In the genomic region with DNA sequence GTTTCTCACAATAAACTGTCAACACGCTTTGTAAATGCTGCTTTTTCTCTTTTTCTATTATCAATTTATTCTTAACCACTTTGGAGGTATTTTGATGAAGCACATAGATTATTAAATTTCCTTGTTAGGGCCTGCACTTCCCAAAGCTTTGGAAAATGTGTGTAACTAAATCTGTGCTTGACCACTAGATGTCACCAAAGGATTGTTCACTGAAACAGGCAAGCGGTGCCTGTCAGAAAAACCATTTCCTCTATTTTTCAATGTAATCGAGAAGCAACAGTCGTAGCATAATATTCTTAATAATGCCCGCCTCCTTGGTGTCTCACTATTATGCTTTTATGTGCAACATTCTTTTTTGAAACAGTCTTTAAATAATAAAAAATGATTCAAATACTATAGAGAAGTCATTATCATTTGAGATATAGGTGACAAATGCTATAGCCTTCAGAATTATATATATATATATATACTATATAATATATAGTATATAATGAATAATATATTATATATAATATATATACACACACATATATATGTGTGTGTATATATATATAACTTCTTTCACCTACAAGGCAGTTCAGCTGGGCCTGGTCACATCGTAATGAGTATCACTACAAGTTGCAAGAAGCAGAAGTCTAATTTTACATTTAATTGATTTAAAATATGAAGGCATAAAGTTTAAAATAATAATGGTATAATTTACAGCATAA, we compare ENCODE assay signal across 7 mouse cellular contexts.
DNase-seq lines count a peak whose midpoint lies in the region; ATAC-seq and TF ChIP-seq lines count a peak whose summit lies in the region.

No protein-coding gene starts in this region.

- no peaks in the 10 kb centered on the region for H3K36me3 ChIP-seq in liver, adult 2 months (ENCODE audit: control insufficient read depth, insufficient read depth, low read length)
- H3K36me3 ChIP-seq in liver, embryonic 12.5 days, result no peaks in the 10 kb centered on the region
- H3K36me3 ChIP-seq in hindbrain, postnatal 0 days (ENCODE audit: insufficient read depth, low read length), result no peaks in the 10 kb centered on the region

- no peak overlapping the region for H3K9ac ChIP-seq in liver, adult 2 months (ENCODE audit: low read depth, low read length)
- H3K9ac ChIP-seq in liver, embryonic 12.5 days, result no peak overlapping the region
- no peak overlapping the region for H3K9ac ChIP-seq in hindbrain, postnatal 0 days (replicated peaks; ENCODE audit: low read length)

- ATAC-seq in liver, embryonic 12.5 days, result no peak
- no peak for ATAC-seq in hindbrain, postnatal 0 days
- peak; percentile 99 for ATAC-seq in megakaryocyte progenitor cell, adult 5-6 weeks (replicated peaks; ENCODE audit: poor library complexity)

- no peak overlapping the region for H3K4me2 ChIP-seq in liver, embryonic 12.5 days
- no peak overlapping the region for H3K4me2 ChIP-seq in hindbrain, postnatal 0 days (ENCODE audit: low read depth, low read length)

- peak; percentile 51 for DNase-seq in liver, adult 2 months (ENCODE audit: extremely low read depth, low read depth, low spot score)
- DNase-seq in ZHBTc4 (ENCODE audit: low read depth, low spot score), result peak; percentile 51
- peak; percentile 81 for DNase-seq in embryo, embryonic 10 days (ENCODE audit: low spot score)
- DNase-seq in hindbrain, postnatal 0 days (ENCODE audit: low spot score), result peak; percentile 86
- no peak for DNase-seq in spleen, postnatal 14 days (ENCODE audit: low spot score in 2 of 2)

- TF ChIP-seq CTCF in liver, adult 2 months (IDR thresholded peaks at IDR 0.05; ENCODE audit: low read depth, low read length), result peak; percentile 46
- TF ChIP-seq CTCF in hindbrain, postnatal 0 days (IDR thresholded peaks at IDR 0.05; ENCODE audit: low read depth), result peak; percentile 87

- 23% methylated on average over 6 of the region's 6 CpGs for WGBS in liver, adult 2 months
- 21% methylated on average over 6 of the region's 6 CpGs for WGBS in liver, embryonic 12.5 days (ENCODE audit: insufficient replicate concordance)
- 20% methylated on average over 6 of the region's 6 CpGs for WGBS in hindbrain, postnatal 0 days

- H3K79me2 ChIP-seq in liver, adult 2 months (ENCODE audit: control insufficient read depth, insufficient read depth, low read length), result no peaks in the 10 kb centered on the region

- no peak overlapping the region for H3K4me3 ChIP-seq in liver, adult 2 months (ENCODE audit: insufficient read depth, low read depth, low read length)
- no peak overlapping the region for H3K4me3 ChIP-seq in liver, embryonic 12.5 days
- no peak overlapping the region for H3K4me3 ChIP-seq in hindbrain, postnatal 0 days (ENCODE audit: low read length)

- no peak overlapping the region for H3K27ac ChIP-seq in liver, adult 2 months (replicated peaks; ENCODE audit: insufficient read depth, low read depth, low read length)
- H3K27ac ChIP-seq in liver, embryonic 12.5 days, result no peak overlapping the region
- H3K27ac ChIP-seq in hindbrain, postnatal 0 days, result no peak overlapping the region

- no peaks in the 10 kb centered on the region for H3K27me3 ChIP-seq in liver, adult 2 months (ENCODE audit: control insufficient read depth, insufficient read depth, low read length)
- H3K27me3 ChIP-seq in liver, embryonic 12.5 days (replicated peaks), result no peaks in the 10 kb centered on the region
- H3K27me3 ChIP-seq in hindbrain, postnatal 0 days (ENCODE audit: insufficient read depth, low read length), result no peaks in the 10 kb centered on the region

- no peak for TF ChIP-seq POLR2A in liver, adult 2 months (IDR thresholded peaks at IDR 0.05; ENCODE audit: extremely low read depth, insufficient read depth, low read length)

- H3K9me3 ChIP-seq in liver, embryonic 12.5 days (replicated peaks), result no peaks in the 10 kb centered on the region
- H3K9me3 ChIP-seq in hindbrain, postnatal 0 days (ENCODE audit: low read length), result no peaks in the 10 kb centered on the region

- no peaks in the 10 kb centered on the region for H3K4me1 ChIP-seq in liver, adult 2 months (ENCODE audit: control insufficient read depth, insufficient read depth, low read length)
- H3K4me1 ChIP-seq in liver, embryonic 12.5 days, result no peaks in the 10 kb centered on the region
- no peaks in the 10 kb centered on the region for H3K4me1 ChIP-seq in hindbrain, postnatal 0 days (ENCODE audit: insufficient read depth, low read length)

Comparison
In these comparisons a context has a peak if more than half of its experiments do, and no peak if none do; other contexts are left out.
1. DNase-seq: peak in liver, adult 2 months (single experiment), ZHBTc4 (single experiment), embryo, embryonic 10 days (single experiment) and hindbrain, postnatal 0 days (single experiment); none in spleen, postnatal 14 days (0 of 2).